Mouse (Mus musculus): ENCODE results near the gene Arhgef33.
"Not testable (repeated sequence)": the region's sequence is repeated elsewhere in the genome, so short reads cannot be mapped to it uniquely, and the experiment has no call there.

Gene Arhgef33

DNA sequence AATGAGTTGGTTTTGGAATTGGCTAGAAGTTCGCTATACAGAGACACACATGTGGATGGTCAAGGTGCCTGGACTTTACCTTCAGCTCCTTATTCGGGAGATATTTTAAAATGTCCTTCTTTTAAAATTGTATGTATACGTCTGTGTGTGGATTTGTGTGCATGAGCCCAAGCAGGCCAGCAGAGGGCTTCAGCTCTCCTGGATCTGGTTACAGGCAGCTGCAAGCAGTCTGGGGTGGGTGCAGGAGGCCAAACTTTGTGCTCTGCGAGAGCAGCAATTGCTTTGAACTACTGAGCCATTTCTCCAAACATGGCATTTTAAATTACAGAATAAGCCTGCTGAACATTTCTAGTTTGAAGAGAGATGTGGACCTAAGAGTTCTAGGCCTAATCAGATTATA is 38.1 kb downstream of the Arhgef33 start:
- peak; percentile 23 for DNase-seq (ENCODE audit: low read depth, low spot score)

DNA sequence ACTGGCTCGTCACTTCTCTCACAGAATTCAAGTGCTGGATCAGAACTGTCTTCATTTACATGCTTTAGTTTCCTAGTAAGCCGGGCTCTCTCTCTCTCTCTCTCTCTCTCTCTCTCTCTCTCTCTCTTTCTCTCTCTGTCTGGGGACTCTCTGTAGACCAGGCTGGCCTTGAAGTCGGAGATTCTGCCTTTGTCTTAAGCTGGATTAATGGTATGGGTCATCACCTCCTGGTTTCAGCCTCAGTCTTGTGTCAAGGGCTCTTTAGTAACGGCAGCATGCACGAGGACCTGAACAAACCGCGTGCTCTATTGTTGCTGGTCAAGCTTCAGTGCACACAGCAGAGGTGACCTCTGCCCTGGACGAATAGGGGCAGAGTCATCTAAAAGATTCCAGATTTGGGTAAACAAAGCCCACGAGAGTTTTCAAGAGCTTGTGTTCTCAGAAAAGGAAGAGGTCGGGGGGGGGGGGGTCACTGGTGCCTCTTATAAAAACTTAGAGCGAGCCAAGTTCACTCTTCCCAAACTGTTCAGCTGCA is 39.5 kb downstream of the Arhgef33 start:
- no peak for DNase-seq (ENCODE audit: low read depth, low spot score)

DNA sequence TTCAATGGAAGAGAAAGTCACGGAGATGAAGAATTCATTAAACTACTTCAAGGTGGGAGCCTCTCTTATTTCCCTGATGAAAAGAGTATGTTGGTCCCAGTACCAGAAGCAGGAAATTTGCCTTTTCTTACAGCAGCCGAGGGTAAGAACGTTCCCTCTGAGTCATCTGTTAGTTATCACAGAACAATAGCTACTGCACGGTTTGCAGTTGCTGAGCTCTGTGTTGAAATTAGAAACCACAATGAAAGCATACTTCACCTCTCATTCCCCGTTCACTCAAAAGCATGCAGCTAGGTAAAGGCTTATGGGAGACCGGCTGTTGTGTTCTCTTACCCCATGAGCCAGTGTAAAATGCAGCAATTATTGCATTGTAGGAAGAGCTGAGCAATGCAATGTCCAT is 40.0 kb downstream of the Arhgef33 start:
- DNase-seq (ENCODE audit: low read depth, low spot score): peak; percentile 10

DNA sequence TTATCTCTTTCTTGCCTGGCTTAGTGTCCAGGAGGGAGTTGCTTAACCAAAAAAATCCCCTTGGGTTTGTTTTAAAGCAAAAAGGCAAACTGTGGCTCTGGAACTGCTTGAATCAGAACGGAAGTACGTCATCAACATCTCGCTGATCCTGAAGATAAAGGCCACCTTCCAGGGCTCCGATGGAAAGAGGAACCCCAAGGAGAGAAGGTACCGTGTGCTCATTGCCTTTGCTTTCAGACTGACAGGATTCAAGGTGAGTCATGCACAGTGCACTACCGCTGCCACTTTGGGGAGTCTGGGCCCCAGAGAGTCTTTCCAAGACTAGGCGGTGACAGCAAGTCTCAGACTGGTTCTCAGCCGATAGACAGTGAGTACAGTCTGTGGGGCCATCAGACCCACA is 53.0 kb downstream of the Arhgef33 start:
- DNase-seq (ENCODE audit: low read depth, low spot score): no peak

DNA sequence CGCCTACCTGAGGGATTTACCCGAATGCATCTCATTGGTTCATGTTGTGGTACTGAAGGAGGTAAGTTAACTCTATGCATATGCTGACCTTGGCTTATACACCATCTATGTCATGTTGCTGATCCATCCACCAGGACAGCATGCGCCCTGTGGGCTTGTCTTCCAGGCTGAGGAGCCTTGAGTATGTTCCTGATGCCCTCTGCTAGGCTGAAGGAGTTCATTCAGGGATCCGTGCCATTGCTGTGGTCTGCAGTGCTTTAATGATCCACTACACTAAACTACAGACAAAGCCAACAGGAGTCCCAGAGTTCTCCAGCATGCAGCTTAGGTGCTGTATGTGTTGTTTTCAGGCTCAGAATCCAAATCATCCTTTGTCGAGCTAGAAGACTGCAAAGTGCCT is 60.1 kb downstream of the Arhgef33 start:
- peak; percentile 18 for DNase-seq (ENCODE audit: low read depth, low spot score)

DNA sequence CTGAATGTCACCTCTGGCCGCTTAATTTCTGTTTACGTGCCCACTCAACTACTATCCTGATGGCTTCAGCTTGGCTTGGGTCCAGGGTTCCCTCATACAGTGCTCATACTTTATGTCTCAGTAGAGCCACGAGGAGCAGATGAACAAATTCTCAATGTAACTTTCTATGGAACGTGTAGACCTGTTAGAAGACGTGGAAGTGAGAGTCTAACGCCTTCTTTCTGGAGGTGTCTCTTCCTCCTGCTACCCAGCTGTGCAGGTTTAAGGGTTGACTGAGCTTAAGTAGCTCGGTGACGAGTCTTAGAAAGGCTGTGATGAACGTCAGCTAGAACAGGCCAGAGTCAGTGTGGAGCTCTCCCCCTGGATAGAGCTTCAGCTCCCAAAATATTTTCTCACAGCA is 61.4 kb downstream of the Arhgef33 start:
- DNase-seq (ENCODE audit: low read depth, low spot score): no peak

DNA sequence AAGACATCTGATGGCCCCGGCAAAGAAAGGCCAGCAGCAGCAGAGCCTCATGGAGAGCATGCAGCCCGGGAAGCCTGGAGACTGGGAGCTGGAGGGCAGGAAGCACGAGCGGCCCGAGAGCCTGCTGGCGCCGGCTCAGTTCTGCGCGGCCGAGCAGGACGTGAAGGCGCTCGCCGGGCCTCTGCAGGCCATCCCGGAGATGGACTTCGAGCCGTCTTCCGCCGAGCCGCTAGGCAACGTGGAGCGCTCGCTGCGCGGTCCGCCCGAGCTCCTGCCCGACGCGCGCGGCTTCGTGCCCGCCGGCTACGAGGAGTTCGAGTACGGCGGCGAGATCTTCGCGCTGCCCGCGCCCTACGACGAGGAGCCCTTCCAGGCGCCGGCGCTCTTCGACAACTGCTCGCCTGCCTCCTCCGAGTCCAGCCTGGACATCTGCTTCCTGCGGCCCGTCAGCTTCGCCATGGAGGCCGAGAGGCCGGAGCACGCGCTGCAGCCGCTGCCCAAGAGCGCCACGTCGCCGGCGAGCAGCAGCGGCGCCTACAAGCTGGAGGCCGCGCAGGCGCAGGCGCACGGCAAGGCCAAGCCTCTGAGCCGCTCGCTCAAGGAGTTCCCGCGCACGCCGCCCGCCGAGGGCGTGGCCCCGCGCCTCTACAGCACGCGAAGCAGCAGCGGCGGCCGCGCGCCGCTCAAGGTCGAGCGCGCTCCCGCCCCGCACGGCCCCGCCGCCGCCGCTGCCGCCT is 66.0 kb downstream of the Arhgef33 start, which contains the start of gene Gm10190:
Gm10190 (minus strand) TSS at position 553 of the 737 bp plus-strand sequence.
- DNase-seq (ENCODE audit: low read depth, low spot score): peak; percentile 86

DNA sequence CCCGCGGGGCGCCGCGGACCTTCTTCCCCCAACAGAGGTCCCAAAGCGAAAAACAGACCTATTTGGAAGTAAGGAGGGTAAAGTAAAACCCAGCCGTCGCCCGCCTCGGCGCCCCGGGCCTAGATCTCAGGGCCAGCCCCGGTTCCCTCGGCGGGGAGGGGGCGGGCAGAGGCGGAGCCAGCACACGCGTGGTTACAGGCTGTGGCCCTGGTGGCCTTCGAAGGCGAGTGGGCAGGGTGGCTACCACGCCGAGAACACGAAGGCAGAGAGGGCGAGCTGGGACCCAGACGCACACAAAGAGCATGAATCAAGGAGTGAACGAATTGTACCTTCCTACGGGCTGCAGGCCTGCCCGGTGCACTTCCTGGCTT is 66.5 kb downstream of the Arhgef33 start:
- DNase-seq (ENCODE audit: low read depth, low spot score): no peak

DNA sequence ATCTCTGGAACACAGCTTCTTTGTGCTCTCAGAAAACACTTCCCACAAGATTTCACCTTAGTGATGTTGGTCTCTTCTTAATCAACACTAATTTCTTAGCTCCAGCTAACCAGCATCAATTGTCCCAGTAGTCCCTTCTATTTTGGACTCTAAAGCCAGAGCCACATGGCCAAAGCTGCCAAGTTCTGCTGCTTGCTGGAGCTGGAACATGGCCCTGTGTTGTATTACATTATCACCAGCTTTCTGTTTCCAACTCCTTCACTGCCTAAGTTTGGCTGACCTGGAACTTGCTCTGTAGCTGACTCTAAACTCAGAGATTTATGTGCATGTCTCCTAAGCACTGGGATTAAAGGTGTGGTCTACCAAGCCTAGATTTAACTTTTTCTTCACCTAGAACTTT is 71.2 kb downstream of the Arhgef33 start:
- not testable (repeated sequence) for DNase-seq (ENCODE audit: low read depth, low spot score)

DNA sequence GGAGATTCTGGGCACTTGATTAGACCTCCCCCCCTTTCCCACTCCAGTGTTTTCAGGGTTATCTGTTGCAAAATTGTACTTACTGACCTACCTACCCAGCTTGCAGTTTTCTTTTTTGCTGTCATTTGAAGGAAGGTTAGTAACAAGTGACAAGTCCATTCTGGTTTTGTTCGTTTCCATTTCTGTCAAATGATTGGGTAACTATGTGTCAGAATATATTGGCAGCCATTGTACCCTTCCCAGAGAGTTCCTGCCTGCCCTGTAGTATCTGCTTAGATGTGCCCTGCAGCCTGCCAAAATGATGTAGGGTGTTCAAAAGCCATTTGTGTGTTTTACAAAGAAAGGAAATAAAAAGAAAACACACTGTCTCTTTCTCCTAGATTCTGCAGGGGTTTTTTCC is 78.5 kb downstream of the Arhgef33 start:
- no peak for DNase-seq (ENCODE audit: low read depth, low spot score)

DNA sequence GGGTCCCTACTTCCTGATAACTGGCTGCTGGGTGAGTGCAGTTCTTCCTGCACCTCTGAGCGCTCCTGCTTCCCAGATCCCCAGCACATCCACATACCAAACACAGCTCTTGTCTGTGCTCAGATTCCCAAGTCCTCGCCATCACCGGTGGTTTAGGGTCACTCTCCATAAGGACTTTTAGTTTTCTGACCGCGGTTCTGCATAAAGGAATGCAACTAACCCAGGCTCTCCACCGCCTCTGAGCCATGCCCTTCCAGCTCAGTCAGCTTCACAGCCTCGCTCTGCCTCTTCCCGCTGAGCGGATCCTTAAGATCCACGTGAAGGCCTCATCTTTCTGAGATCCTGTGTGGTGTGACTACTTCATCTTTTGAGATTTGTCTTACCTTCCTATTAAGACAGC is 82.8 kb downstream of the Arhgef33 start:
- DNase-seq (ENCODE audit: low read depth, low spot score): no peak

DNA sequence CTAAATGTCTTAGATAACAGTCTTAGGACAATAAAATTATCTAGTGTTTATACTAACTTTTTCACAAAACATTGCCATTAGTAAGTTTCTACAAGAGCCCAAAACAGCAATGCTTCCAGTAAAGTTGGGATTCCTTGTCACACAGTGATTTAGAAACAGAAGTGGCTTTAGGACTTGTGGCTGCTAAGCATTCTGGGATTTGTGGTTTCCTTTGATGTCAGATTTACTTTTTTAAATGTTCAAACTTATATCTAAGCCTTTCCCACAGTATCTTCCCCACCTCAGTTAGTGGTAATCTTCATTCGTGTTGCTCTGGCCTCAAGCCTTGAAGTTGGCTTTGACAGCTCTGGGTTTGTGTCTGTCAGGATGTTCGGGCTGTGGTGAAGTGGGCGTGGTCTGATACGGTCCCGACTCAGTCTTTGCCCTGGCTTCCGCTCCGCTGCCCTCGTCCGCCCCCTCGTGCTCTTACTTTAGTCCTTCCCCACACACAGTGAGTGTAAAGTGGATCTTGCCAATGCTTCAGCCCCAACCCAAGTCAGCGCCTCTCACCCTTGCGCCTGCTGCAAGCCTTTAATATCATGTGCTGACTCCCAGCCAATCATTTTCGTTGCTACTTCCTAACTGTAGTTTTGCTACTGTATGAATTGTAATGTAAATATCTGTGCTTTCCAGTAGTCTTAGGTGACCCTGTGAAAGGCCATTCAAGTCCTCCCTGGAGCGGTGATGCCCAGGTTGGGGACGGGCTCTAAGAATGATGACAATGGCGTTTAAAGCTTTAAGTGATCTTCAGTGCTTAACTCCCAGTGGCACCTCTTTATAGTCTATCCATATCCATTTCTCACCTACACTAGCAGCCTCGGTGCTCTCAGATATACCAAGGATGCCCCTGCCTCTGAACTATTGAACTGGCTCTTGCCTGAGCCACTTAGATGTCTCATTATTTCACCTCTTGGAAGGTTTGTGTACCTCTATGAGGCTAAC is 84.5 kb downstream of the Arhgef33 start:
- peak; percentile 33 for DNase-seq (ENCODE audit: low read depth, low spot score)

DNA sequence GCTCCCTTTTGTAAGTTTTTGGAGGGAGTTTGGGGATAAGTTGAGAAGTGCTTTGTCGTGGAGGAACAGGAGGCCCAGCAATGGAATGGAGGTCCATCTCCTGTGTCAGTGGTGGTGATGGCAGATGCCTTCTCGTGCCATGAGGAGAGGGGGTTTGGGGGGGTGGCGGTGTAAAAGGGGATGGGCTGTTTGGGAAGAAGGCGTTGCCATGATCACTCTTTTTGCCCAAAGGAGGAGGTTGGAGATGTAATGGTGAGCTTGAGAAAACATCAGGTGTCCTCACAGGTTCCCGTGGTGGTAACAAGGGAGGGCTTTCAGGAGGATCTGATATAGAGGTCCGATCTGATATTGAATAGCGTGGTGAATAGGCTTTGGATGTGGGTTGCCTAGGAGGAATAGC is 91.0 kb downstream of the Arhgef33 start:
- DNase-seq (ENCODE audit: low read depth, low spot score): no peak

DNA sequence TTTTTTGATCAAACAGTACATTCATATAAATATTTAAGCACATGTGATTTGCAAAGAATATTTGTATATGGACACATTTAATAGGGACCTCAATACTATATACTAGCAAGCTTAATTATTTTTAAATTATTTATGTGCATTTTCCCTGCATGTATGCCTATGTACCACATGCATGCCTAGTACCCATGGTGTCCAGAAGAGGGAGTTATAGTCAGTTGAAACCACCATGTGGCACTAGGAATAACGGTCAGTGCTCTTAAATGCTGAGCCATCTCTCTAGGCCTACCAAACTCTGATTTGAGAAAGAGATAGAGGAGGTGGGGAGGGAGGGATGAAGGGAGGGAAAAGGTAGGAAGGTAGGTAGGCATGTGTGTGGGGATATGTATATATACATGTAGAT is 104.0 kb downstream of the Arhgef33 start:
- no peak for DNase-seq (ENCODE audit: low read depth, low spot score)

DNA sequence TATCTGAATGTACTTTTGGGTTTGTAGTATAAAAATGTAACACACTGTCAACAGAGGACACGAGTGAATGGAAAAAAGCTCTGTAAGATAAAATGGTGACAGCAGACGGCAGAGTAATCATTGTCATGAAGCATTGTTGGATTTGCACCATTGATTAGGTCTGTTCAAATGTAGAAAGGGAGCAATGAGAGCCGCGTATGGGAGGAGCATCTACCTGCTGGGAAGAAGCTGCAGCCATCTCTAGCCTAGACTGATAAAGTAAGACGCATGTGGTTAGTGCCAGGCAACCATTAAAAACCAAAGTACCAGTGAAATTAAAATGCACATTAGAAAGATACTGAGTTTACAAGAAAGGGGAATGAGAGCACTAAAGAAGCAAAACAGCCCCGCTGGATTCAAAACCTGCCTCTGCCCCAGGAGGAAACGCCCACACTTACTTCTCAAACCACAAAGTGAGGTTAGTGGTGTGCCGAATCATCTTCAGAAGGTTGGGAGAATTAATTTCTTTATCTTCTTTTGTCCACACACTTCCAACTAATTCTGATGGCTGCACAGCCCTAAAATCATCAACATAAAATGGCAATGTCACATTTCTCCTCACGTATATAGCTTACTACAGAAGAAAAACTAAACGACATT is 111.5 kb downstream of the Arhgef33 start:
- no peak for DNase-seq (ENCODE audit: low read depth, low spot score)

DNA sequence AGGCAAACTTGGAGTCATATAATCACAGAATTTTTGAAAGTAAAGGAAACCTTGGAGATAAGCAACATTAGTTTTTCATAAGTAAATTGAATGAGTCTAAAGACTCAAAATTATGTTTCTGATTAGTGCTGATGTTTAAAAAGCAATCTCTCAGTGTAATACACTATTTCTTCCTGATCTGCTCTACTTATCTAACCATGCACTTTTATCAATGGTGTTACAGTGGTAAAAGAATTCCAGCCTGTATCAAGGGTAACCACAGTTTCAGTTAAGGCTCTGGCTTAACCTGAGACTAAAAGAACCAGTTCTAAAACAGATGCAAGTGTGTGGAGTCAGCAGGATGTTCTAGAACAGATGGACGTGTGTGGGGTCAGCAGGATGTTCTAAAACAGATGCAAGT is 113.8 kb downstream of the Arhgef33 start:
- no peak for DNase-seq (ENCODE audit: low read depth, low spot score)

DNA sequence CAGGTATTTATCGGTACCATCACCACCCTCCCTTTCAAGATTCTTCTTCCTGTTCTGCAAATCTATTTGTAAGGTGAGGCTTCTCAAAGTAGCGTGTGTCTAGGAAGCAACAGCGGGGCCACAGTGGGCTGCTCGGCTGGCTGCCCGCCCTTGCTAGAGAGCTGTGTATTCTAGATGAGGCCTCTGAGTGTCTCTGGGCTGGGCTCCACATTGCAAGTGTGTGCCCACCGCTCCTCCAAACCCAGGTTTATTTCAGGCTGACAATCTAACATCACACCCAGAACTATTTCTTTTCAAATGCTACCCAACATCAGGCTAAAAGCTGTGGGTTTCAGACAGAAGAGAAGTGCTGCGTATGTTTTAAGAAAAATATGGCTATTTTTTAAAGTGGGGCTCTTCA is 119.0 kb downstream of the Arhgef33 start:
- no peak for DNase-seq (ENCODE audit: low read depth, low spot score)

DNA sequence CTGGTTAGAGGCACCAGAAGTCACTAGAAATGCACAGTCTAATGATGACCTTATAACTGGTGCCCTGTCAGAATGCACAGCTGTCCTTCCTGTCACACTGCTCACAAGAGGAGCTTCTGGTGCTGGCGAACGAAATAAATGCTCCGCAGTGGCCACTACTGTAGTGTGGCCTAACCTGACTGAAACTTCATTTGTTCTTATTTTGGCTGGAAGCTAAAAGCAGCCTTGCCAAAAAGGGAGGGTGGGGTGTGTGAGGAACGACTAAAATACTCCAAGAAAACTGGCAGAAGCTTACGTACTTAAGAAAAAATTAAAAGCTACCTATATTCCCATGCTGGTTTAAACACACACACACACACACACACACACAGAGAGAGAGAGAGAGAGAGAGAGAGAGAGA is 119.7 kb downstream of the Arhgef33 start:
- DNase-seq (ENCODE audit: low read depth, low spot score): no peak

DNA sequence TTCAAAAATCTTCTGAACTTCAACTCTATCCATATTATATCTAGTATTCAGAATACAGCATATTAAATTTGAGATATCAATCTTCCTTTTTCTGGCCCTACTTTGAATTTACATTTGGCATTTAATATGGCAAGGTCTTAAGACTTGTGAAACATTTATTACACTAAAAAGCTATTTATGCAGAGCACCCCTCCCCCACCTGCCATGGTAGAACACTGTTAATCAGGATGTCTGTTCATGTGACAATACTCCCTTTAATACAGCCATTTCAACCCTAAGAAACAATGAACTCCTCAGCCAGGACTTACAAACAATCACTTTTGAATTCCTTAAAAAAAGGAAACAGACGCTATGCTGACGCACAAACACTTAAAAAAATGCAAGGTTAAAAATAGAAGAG is 120.8 kb downstream of the Arhgef33 start:
- DNase-seq (ENCODE audit: low read depth, low spot score): no peak

DNA sequence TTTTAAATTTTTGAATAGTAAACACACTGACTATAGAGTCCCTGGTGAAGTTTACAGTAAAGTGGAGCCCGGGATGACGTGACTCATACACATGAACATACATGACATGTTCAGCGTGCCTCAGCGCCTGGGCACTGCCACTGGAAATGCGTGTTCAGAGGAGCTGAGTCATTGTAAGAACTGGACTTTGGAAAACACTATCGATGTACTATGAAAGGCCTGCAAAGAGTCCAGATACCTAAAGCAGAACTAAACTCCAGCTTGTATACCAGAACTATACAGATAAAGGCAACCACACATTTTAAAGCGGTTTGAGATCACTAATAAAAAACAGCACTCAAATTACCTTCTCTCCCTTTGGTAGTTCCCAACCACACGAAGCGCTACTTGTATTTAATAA is 124.8 kb downstream of the Arhgef33 start:
- no peak for DNase-seq (ENCODE audit: low read depth, low spot score)

DNA sequence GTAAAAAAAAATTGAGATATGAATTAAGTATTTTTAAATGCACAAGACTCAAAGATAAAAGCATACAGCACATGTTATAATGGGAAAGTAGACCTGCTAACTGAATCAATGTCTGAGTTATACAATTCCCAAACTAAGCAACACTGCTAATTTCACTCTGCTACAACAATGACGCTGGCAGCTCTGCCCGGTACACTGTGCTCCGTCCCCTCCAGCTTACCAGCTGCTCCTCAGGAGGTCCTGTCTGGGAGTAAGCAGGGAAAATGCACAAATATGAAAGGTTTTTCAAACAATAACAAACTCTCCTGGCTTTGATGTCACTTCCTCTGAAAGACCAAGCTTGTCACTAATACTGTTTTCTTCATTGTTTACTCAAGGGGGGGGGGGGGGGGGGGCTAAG is 127.2 kb downstream of the Arhgef33 start:
- DNase-seq (ENCODE audit: low read depth, low spot score): no peak

DNA sequence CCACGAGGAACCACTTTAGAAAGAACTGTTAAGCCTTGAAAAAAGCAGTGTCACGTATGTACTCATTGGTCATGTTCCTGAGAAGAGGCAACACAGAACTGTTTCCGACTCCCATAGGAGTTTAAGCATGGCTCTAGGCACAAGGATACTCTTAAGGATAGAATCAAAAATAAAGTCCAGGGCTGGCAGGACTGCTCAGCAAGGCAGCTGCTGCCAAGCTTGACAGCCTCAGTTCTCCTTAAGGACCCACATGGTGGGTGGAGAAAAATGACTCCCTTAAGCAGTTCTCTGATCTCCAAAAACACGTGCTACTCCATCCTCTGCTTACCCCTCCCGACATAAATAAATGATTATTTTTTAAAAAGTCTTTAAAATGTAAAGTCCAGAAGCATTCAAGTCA is 128.5 kb downstream of the Arhgef33 start:
- no peak for DNase-seq (ENCODE audit: low read depth, low spot score)
